11 mouse cellular contexts compared by ENCODE assay signal in the genomic region with DNA sequence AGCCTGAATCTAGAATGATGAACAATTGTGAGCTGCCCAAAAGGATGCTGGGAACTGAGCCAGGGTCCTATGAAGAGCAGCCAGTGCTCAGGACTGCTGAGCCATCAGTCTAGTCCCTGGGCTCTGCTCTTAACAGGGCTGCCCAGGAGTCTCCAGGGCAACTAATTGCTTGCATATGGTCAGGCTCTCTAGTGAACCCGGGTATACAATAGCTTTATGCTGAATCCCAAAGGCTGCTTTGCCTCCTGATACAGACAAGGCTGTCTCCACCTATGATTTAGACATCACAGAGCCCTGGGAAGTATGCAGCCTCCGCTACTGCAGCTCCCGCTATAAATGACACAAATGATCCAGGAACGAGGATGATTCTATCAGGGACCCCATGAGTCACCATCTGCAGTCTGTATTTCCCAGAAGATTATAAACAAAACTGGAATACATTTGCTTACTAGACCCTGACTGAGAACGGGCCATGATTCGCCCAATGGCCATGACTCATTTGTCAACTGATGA. TPM values are rescaled to one million over a fixed set of nuclear protein-coding genes. Genes with fewer than 3 reads are reported as not detected.
DNase-seq lines count a peak whose midpoint lies in the region; ATAC-seq and TF ChIP-seq lines count a peak whose summit lies in the region.
"Had no signal": no experiment of that assay in that cellular context is flagged by ENCODE, and none has a peak within 500 bp of the region (broad histone marks: within the 10 kb centered on the region; RNA-seq: fewer than 3 reads in every experiment).

No protein-coding gene starts in this region.

- peaks cover 9% of the 10 kb centered on the region for H3K4me1 ChIP-seq in intestine, postnatal 0 days (replicated peaks; ENCODE audit: control insufficient read depth, insufficient read depth, low read length)
- peaks cover 26% of the 10 kb centered on the region for H3K4me1 ChIP-seq in intestine, embryonic 16.5 days (ENCODE audit: control insufficient read depth, insufficient read depth, low read length)
- H3K4me1 ChIP-seq in hindbrain, embryonic 16.5 days (ENCODE audit: control insufficient read depth, insufficient read depth, low read depth, low read length), result peaks cover 4% of the 10 kb centered on the region; the same call in 1 of the 2 replicates
- H3K4me1 ChIP-seq in neural tube, embryonic 14.5 days (ENCODE audit: control insufficient read depth, insufficient read depth, low read length), result no peaks in the 10 kb centered on the region

- no peak overlapping the region for H3K4me3 ChIP-seq in intestine, postnatal 0 days (ENCODE audit: low read depth, low read length)
- H3K4me3 ChIP-seq in intestine, embryonic 16.5 days (ENCODE audit: low read length), result no peak overlapping the region
- no peak overlapping the region for H3K4me3 ChIP-seq in hindbrain, embryonic 16.5 days (ENCODE audit: low read length)
- no peak overlapping the region for H3K4me3 ChIP-seq in neural tube, embryonic 14.5 days (ENCODE audit: low read depth, low read length)
- H3K4me3 ChIP-seq: embryonic facial prominence, embryonic 15.5 days; stomach, embryonic 15.5 days had no signal

- WGBS in intestine, postnatal 0 days, result 52% methylated on average over 6 of the region's 6 CpGs
- WGBS in intestine, embryonic 16.5 days, result 41% methylated on average over 6 of the region's 6 CpGs
- WGBS in hindbrain, embryonic 16.5 days, result 9% methylated on average over 6 of the region's 6 CpGs
- WGBS in neural tube, embryonic 14.5 days, result 4% methylated on average over 6 of the region's 6 CpGs

- H3K4me2 ChIP-seq in intestine, postnatal 0 days (replicated peaks; ENCODE audit: low read depth), result no peak overlapping the region
- no peak overlapping the region for H3K4me2 ChIP-seq in intestine, embryonic 16.5 days (ENCODE audit: low read depth, low read length)
- H3K4me2 ChIP-seq in hindbrain, embryonic 16.5 days (ENCODE audit: low read length), result no peak overlapping the region
- H3K4me2 ChIP-seq in neural tube, embryonic 14.5 days (ENCODE audit: low read depth, low read length), result no peak overlapping the region
- H3K4me2 ChIP-seq: embryonic facial prominence, embryonic 15.5 days; stomach, embryonic 15.5 days had no signal

- H3K36me3 ChIP-seq in intestine, postnatal 0 days (ENCODE audit: control insufficient read depth, insufficient read depth), result peaks cover 3% of the 10 kb centered on the region
- no peaks in the 10 kb centered on the region; the same call in 1 of the 2 replicates for H3K36me3 ChIP-seq in intestine, embryonic 16.5 days (ENCODE audit: control insufficient read depth, insufficient read depth, low read length)
- H3K36me3 ChIP-seq in hindbrain, embryonic 16.5 days (ENCODE audit: control insufficient read depth, insufficient read depth, low read length), result no peaks in the 10 kb centered on the region; the same call in 1 of the 2 replicates
- 0 out of 2 replicates have a peak, but pooled peaks cover 3% of the 10 kb centered on the region for H3K36me3 ChIP-seq in neural tube, embryonic 14.5 days (ENCODE audit: control insufficient read depth, insufficient read depth, low read length)
- H3K36me3 ChIP-seq: embryonic facial prominence, embryonic 15.5 days; stomach, embryonic 15.5 days had no signal

- H3K27ac ChIP-seq in intestine, postnatal 0 days (ENCODE audit: low read depth, low read length), result no peak overlapping the region
- no peak overlapping the region for H3K27ac ChIP-seq in intestine, embryonic 16.5 days (ENCODE audit: low read length)
- no peak overlapping the region for H3K27ac ChIP-seq in hindbrain, embryonic 16.5 days (ENCODE audit: low read depth, low read length)
- H3K27ac ChIP-seq in neural tube, embryonic 14.5 days (ENCODE audit: low read depth, low read length), result peak overlapping the region; percentile 41; the same call in 1 of the 2 replicates
- H3K27ac ChIP-seq: embryonic facial prominence, embryonic 15.5 days; stomach, embryonic 15.5 days had no signal

- H3K9me3 ChIP-seq in intestine, postnatal 0 days (ENCODE audit: control insufficient read depth), result no peaks in the 10 kb centered on the region
- H3K9me3 ChIP-seq in intestine, embryonic 16.5 days (ENCODE audit: control insufficient read depth, low read length), result no peaks in the 10 kb centered on the region
- H3K9me3 ChIP-seq in hindbrain, embryonic 16.5 days (ENCODE audit: control insufficient read depth, low read length), result no peaks in the 10 kb centered on the region
- H3K9me3 ChIP-seq in neural tube, embryonic 14.5 days (ENCODE audit: control insufficient read depth, low read length), result no peaks in the 10 kb centered on the region
- H3K9me3 ChIP-seq: embryonic facial prominence, embryonic 15.5 days; stomach, embryonic 15.5 days had no signal

- no peak overlapping the region for H3K9ac ChIP-seq in intestine, postnatal 0 days (ENCODE audit: low read depth, low read length)
- no peak overlapping the region for H3K9ac ChIP-seq in intestine, embryonic 16.5 days (ENCODE audit: low read depth, low read length)
- H3K9ac ChIP-seq in hindbrain, embryonic 16.5 days (ENCODE audit: low read depth, low read length), result no peak overlapping the region
- no peak overlapping the region for H3K9ac ChIP-seq in neural tube, embryonic 14.5 days (replicated peaks; ENCODE audit: low read depth, low read length)
- H3K9ac ChIP-seq: embryonic facial prominence, embryonic 15.5 days; stomach, embryonic 15.5 days had no signal

- peak; percentile 25; the same call in 1 of the 2 replicates for TF ChIP-seq CTCF in intestine, postnatal 0 days (IDR thresholded peaks at IDR 0.05; ENCODE audit: low read depth)

- no peak for ATAC-seq in intestine, postnatal 0 days
- no peak for ATAC-seq in intestine, embryonic 16.5 days
- ATAC-seq in hindbrain, embryonic 16.5 days, result peak; percentile 86
- peak; percentile 78 for ATAC-seq in neural tube, embryonic 14.5 days (ENCODE audit: low read depth)

- H3K27me3 ChIP-seq in intestine, postnatal 0 days (replicated peaks; ENCODE audit: control insufficient read depth, insufficient read depth, low read length), result no peaks in the 10 kb centered on the region
- H3K27me3 ChIP-seq in intestine, embryonic 16.5 days (replicated peaks; ENCODE audit: control insufficient read depth, insufficient read depth, low read length), result no peaks in the 10 kb centered on the region
- no peaks in the 10 kb centered on the region for H3K27me3 ChIP-seq in hindbrain, embryonic 16.5 days (replicated peaks; ENCODE audit: control insufficient read depth, insufficient read depth, low read length)
- H3K27me3 ChIP-seq in neural tube, embryonic 14.5 days (ENCODE audit: control insufficient read depth, insufficient read depth, low read length), result no peaks in the 10 kb centered on the region
- H3K27me3 ChIP-seq: embryonic facial prominence, embryonic 15.5 days; stomach, embryonic 15.5 days had no signal

- peak; percentile 81 for DNase-seq in embryo, embryonic 11 days
- no peak for DNase-seq in kidney, adult 8-10 months
- DNase-seq in right cerebral cortex, postnatal 14 days, result no peak
- no peak for DNase-seq in ovary, postnatal 14 days (ENCODE audit: low spot score)
- DNase-seq: kidney, adult 9 months had no signal

RNA-seq across cellular contexts. Expression of a gene that starts 22.7 kb away (rescaled TPM):
- 16.5 and 17.1 TPM in 2 replicates for polyA plus RNA-seq in intestine, postnatal 0 days (2015; fragmentation: Nextera tagmentation; extraction: Ambion mirVana)
- polyA plus RNA-seq in intestine, embryonic 16.5 days (2015; fragmentation: Nextera tagmentation; extraction: Ambion mirVana), result 21.1 and 21.5 TPM in 2 replicates
- 8.6 and 10.9 TPM in 2 replicates for polyA plus RNA-seq in hindbrain, embryonic 16.5 days (2015; fragmentation: Nextera tagmentation; extraction: Ambion mirVana)
- 10.1 and 10.5 TPM in 2 replicates for polyA plus RNA-seq in neural tube, embryonic 14.5 days (2014; fragmentation: Nextera tagmentation; extraction: Ambion mirVana)

RNA-seq across cellular contexts. Expression of a gene that starts 32.2 kb away (rescaled TPM):
- 0.54 and 0.66 TPM in 2 replicates for polyA plus RNA-seq in intestine, postnatal 0 days (2015; fragmentation: Nextera tagmentation; extraction: Ambion mirVana)
- polyA plus RNA-seq in intestine, embryonic 16.5 days (2015; fragmentation: Nextera tagmentation; extraction: Ambion mirVana), result 0.88 and 0.94 TPM in 2 replicates
- polyA plus RNA-seq in hindbrain, embryonic 16.5 days (2015; fragmentation: Nextera tagmentation; extraction: Ambion mirVana), result 6.4 and 8.8 TPM in 2 replicates
- polyA plus RNA-seq in neural tube, embryonic 14.5 days (2014; fragmentation: Nextera tagmentation; extraction: Ambion mirVana), result 2.0 and 3.3 TPM in 2 replicates

Comparison
In these comparisons a context has a peak if more than half of its experiments do, and no peak if none do; other contexts are left out.
1. ATAC-seq: peak in hindbrain, embryonic 16.5 days (single experiment) and neural tube, embryonic 14.5 days (single experiment); none in intestine, postnatal 0 days (single experiment) and intestine, embryonic 16.5 days (single experiment).